Mouse (Mus musculus): ENCODE data around the gene Hsd11b1. TPM values are rescaled to one million over a fixed set of nuclear protein-coding genes. Genes with fewer than 3 reads are reported as not detected.
A peak's percentile ranks its signal among the peaks of the same experiment; 100 is the strongest.

Gene Hsd11b1
- polyA plus RNA-seq, 1 experiment from 2014 or later = 64.3 TPM

DNA sequence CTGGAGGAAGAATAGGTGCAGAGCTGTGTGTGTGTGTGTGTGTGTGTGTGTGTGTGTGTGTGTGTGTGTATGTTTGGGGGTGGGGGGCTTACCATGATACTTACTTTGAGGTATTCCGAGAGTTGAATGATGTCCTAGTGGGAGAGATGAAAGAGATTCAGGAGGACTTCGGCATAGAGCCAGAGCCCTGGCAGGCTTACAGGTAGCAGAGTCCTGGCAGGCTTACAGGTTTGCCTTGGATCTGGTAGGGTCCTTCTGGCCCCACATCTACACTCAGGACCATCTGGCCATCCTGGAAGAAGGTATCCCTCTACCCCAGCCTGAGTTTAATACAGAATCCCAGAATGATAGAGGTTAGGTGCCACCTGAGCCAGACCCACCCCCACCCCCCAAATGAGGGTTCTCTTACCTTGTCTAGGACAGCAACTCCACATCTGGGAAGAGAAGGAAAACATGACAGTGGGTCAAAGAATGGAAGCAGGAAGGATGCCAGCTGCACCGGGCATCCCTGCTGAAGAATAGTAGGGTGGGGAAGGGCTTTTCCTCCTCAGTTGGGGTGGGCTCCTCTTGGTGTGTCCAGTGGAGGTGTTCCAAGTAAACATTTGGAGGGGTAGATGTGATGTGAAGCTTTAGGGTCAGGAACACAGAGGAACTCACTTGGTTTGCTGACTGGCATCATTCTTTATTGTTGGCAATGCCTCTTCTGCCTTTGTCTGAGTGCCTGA is 69.3 kb downstream of the Hsd11b1 start:
- H3K9ac ChIP-seq (ENCODE audit: low read length) = no peak overlapping the region
- H3K27me3 ChIP-seq (ENCODE audit: control insufficient read depth, insufficient read depth, low read depth, low read length) = no peaks in the 10 kb centered on the region
- WGBS = 71% methylated on average over 3 of the region's 3 CpGs
- H3K27ac ChIP-seq (ENCODE audit: low read length) = no peak overlapping the region
- H3K4me3 ChIP-seq (ENCODE audit: low read length) = no peak overlapping the region
- ATAC-seq (ENCODE audit: low read depth) = no peak
- H3K9me3 ChIP-seq (ENCODE audit: control insufficient read depth, low read length) = no peaks in the 10 kb centered on the region
- H3K4me2 ChIP-seq (ENCODE audit: low read depth, low read length) = no peak overlapping the region
- H3K4me1 ChIP-seq (replicated peaks; ENCODE audit: control insufficient read depth, insufficient read depth, low read length) = peaks cover 8% of the 10 kb centered on the region
- no peaks in the 10 kb centered on the region for H3K36me3 ChIP-seq (ENCODE audit: control insufficient read depth, insufficient read depth, low read length)

DNA sequence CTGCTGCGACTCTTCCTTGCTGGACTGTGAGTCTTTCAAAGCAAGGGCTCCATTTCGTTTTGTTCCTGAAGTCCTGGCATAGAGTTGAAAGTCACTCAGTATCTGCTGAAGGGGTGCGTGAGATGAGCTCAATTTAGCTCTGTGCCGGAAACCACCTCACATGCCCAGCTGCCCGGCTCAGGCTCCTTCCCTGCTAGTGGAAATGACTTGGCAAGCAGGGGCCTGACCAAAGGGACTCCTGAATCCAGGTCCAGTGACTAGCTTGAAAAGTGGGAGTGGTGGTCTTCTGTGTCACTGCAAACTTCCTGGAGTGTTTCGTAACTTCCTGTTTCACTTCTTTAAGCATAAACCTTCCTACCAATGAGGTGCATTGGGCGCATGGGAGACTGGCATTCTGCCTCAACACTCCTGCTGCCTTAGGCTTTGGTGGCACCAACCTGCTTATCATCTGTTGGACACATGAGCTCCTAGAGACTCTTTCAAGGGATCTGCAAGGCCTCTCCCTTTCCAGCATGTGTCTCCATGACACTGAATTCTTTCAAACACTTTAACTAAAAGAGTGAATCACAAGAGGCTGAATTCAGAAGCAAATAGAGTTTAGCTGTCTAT is 72.1 kb downstream of the Hsd11b1 start:
- peak overlapping the region; percentile 18; the same call in 1 of the 2 replicates for H3K27ac ChIP-seq (ENCODE audit: low read length)
- no peak overlapping the region for H3K9ac ChIP-seq (ENCODE audit: low read length)
- ATAC-seq (ENCODE audit: low read depth) = no peak
- H3K4me2 ChIP-seq (ENCODE audit: low read depth, low read length) = no peak overlapping the region
- H3K9me3 ChIP-seq (ENCODE audit: control insufficient read depth, low read length) = no peaks in the 10 kb centered on the region
- no peaks in the 10 kb centered on the region for H3K27me3 ChIP-seq (ENCODE audit: control insufficient read depth, insufficient read depth, low read depth, low read length)
- H3K36me3 ChIP-seq (ENCODE audit: control insufficient read depth, insufficient read depth, low read length) = no peaks in the 10 kb centered on the region
- H3K4me1 ChIP-seq (replicated peaks; ENCODE audit: control insufficient read depth, insufficient read depth, low read length) = peaks cover 21% of the 10 kb centered on the region
- no peak overlapping the region for H3K4me3 ChIP-seq (ENCODE audit: low read length)
- WGBS = 70% methylated on average over 7 of the region's 7 CpGs

DNA sequence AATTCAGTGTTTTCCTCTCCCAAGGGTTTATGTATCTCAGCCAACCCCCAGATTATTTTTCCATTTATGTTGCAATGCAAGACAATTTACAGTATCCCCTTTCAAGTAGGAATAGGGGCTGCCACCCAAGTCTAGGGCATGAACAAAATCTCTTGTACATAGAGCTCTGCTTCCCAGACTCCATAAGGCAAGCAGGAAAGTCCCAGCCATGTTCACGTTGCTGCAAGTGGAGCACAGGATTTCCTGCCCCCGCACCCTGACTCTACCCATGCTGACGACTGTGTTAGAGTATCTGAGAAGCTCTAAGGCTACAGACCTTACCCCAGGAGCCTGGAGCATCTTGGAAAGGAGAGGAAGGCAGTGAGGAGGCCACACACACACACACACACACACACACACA is 74.1 kb downstream of the Hsd11b1 start:
- 25% methylated on average over 3 of the region's 3 CpGs for WGBS
- peak; percentile 41 for ATAC-seq (ENCODE audit: low read depth)
- Histone ChIP-seq H3K27ac (ENCODE audit: low read length) (peak overlapping the region; percentile 92), H3K9me3 (ENCODE audit: control insufficient read depth, low read length) (no peaks in the 10 kb centered on the region), H3K9ac (ENCODE audit: low read length) (peak overlapping the region; percentile 40), H3K27me3 (ENCODE audit: control insufficient read depth, insufficient read depth, low read depth, low read length) (no peaks in the 10 kb centered on the region), H3K4me2 (ENCODE audit: low read depth, low read length) (no peak overlapping the region), H3K4me3 (ENCODE audit: low read length) (no peak overlapping the region), H3K36me3 (ENCODE audit: control insufficient read depth, insufficient read depth, low read length) (no peaks in the 10 kb centered on the region), H3K4me1 (replicated peaks; ENCODE audit: control insufficient read depth, insufficient read depth, low read length) (peaks cover 21% of the 10 kb centered on the region)

DNA sequence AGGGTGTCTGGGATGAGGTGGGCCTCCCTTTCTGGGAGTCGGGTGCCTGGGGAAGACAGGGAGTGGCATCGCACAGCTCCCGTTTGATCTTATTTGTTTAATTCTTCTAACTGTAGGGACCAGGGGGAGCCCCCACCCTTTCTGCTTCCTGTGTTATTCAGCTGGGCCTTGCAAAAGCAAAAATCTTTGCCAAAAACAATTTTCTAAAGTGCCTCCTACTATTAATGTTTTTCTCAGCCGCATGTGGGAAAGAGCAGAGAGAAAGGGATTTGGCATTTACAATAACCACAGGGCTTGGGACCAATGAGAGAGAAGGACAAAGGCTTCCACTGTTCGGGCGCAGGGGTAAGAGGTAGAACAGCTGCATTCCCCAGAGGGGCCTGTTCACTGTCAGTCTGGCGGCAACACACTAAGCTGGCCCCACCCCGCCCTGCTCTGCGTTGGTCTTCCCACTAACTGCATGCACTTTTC is 74.7 kb downstream of the Hsd11b1 start:
- peak overlapping the region; percentile 92 for H3K27ac ChIP-seq (ENCODE audit: low read length)
- H3K27me3 ChIP-seq (ENCODE audit: control insufficient read depth, insufficient read depth, low read depth, low read length) = no peaks in the 10 kb centered on the region
- peaks cover 21% of the 10 kb centered on the region for H3K4me1 ChIP-seq (replicated peaks; ENCODE audit: control insufficient read depth, insufficient read depth, low read length)
- 7% methylated on average over 9 of the region's 9 CpGs for WGBS
- no peaks in the 10 kb centered on the region for H3K9me3 ChIP-seq (ENCODE audit: control insufficient read depth, low read length)
- H3K36me3 ChIP-seq (ENCODE audit: control insufficient read depth, insufficient read depth, low read length) = no peaks in the 10 kb centered on the region
- no peak overlapping the region for H3K4me3 ChIP-seq (ENCODE audit: low read length)
- peak; percentile 93 for ATAC-seq (ENCODE audit: low read depth)
- H3K4me2 ChIP-seq (ENCODE audit: low read depth, low read length) = peak overlapping the region; percentile 24; the same call in 1 of the 2 replicates
- peak overlapping the region; percentile 40 for H3K9ac ChIP-seq (ENCODE audit: low read length)

DNA sequence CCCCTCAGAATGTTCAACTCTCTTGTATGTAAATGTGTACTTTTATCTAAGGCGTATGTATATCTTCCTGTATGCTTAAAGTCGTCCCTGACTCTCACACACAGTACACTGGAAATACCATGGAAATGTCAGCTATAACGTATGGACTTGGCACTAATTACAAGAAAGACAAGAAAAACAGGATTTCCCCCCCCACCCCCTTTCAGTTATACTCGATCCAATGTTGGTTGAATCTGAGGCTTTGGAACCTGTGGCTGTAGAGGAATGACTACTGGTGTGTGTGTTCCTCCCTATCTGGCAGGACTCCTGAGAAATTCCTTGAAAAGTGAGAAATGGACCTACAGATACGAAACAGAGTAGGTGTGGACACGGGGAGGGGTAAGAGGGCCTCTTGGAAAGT is 75.6 kb downstream of the Hsd11b1 start:
- Histone ChIP-seq H3K27me3 (ENCODE audit: control insufficient read depth, insufficient read depth, low read depth, low read length) (no peaks in the 10 kb centered on the region), H3K4me2 (ENCODE audit: low read depth, low read length) (no peak overlapping the region), H3K4me3 (ENCODE audit: low read length) (no peak overlapping the region), H3K9me3 (ENCODE audit: control insufficient read depth, low read length) (no peaks in the 10 kb centered on the region), H3K36me3 (ENCODE audit: control insufficient read depth, insufficient read depth, low read length) (no peaks in the 10 kb centered on the region), H3K9ac (ENCODE audit: low read length) (no peak overlapping the region), H3K27ac (ENCODE audit: low read length) (peak overlapping the region; percentile 92; the same call in 1 of the 2 replicates), H3K4me1 (replicated peaks; ENCODE audit: control insufficient read depth, insufficient read depth, low read length) (peaks cover 21% of the 10 kb centered on the region)
- ATAC-seq (ENCODE audit: low read depth) = peak; percentile 24
- 40% methylated on average over 6 of the region's 6 CpGs for WGBS

DNA sequence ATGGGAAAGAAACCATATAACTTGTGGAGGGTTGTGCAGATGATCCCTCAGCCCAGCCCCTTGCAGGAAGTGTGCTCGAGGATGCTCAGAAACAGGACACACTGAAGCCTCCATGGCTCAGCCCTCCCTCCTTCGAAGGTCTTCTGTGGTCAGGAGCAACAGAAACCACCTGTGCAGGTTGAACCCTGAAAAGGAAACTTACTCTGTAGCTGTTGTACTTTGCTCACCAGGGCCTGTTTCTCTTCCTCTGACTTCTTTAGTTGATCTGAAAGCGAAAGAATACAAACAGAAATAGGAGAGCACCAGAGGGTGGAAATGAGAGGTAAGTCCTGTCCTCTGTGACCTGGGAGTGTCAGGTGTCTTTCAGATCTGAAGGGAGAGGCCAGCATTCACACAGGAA is 82.8 kb downstream of the Hsd11b1 start:
- Histone ChIP-seq H3K4me3 (ENCODE audit: low read length) (no peak overlapping the region), H3K9me3 (ENCODE audit: control insufficient read depth, low read length) (no peaks in the 10 kb centered on the region), H3K36me3 (ENCODE audit: control insufficient read depth, insufficient read depth, low read length) (no peaks in the 10 kb centered on the region), H3K9ac (ENCODE audit: low read length) (no peak overlapping the region), H3K4me1 (replicated peaks; ENCODE audit: control insufficient read depth, insufficient read depth, low read length) (no peaks in the 10 kb centered on the region), H3K27ac (ENCODE audit: low read length) (no peak overlapping the region), H3K27me3 (ENCODE audit: control insufficient read depth, insufficient read depth, low read depth, low read length) (no peaks in the 10 kb centered on the region), H3K4me2 (ENCODE audit: low read depth, low read length) (no peak overlapping the region)
- WGBS = 83% methylated on average over 3 of the region's 3 CpGs
- no peak for ATAC-seq (ENCODE audit: low read depth)

DNA sequence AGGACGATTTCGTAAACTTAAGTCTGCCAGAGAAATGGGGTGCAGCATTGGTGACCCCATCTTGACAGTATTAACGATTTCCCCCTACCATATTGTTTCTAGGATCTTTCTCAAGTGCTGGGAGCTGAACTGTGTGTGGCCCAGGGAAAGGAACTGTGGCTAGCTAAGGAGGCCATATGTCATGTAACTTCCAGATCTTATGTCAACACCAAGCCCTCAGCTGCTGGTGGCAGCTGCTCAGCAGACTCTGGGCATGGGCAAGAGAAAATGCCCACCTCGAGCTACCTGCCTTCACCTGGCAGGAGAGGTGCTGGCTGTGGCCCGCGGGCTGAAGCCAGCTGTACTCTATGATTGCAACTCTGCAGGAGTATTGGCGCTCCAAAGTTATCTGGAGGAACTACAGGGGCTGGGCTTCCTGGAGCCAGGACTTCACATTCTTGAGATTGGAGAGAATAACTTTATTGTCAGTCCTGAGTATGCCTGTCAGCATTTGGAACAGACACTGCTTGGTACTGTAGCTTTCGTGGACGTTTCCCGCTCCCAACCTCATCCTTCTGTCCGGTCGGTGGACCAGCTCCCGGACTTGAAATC is 89.6 kb downstream of the Hsd11b1 start:
- Histone ChIP-seq H3K4me1 (replicated peaks; ENCODE audit: control insufficient read depth, insufficient read depth, low read length) (peaks cover 26% of the 10 kb centered on the region), H3K27ac (ENCODE audit: low read length) (peak overlapping the region; percentile 91), H3K27me3 (ENCODE audit: control insufficient read depth, insufficient read depth, low read depth, low read length) (no peaks in the 10 kb centered on the region), H3K9ac (ENCODE audit: low read length) (peak overlapping the region; percentile 89), H3K9me3 (ENCODE audit: control insufficient read depth, low read length) (no peaks in the 10 kb centered on the region), H3K36me3 (ENCODE audit: control insufficient read depth, insufficient read depth, low read length) (no peaks in the 10 kb centered on the region), H3K4me2 (ENCODE audit: low read depth, low read length) (peak overlapping the region; percentile 89), H3K4me3 (ENCODE audit: low read length) (peak overlapping the region; percentile 92)
- no peak for ATAC-seq (ENCODE audit: low read depth)
- 64% methylated on average over 13 of the region's 13 CpGs for WGBS

DNA sequence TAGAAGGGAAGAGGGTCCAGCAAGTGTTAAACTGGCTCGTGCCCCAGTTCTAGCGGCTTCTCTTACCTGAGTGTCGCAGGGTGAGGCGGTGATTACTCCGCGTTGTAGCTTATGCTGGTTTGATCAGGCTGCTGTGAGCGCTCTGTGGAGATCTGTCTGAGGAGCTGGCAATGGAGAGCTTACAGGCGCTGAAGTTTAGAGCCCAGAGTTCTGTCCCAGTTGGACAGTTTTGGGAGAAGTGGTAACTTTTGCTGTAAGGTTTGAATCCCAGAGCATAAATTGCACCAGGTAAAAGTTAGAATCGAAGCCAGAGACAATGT is 90.1 kb downstream of the Hsd11b1 start:
- Histone ChIP-seq H3K9me3 (ENCODE audit: control insufficient read depth, low read length) (no peaks in the 10 kb centered on the region), H3K36me3 (ENCODE audit: control insufficient read depth, insufficient read depth, low read length) (no peaks in the 10 kb centered on the region), H3K9ac (ENCODE audit: low read length) (peak overlapping the region; percentile 89), H3K4me2 (ENCODE audit: low read depth, low read length) (peak overlapping the region; percentile 89), H3K27ac (ENCODE audit: low read length) (peak overlapping the region; percentile 91), H3K4me3 (ENCODE audit: low read length) (peak overlapping the region; percentile 92), H3K27me3 (ENCODE audit: control insufficient read depth, insufficient read depth, low read depth, low read length) (no peaks in the 10 kb centered on the region), H3K4me1 (replicated peaks; ENCODE audit: control insufficient read depth, insufficient read depth, low read length) (peaks cover 26% of the 10 kb centered on the region)
- ATAC-seq (ENCODE audit: low read depth) = no peak
- WGBS = 15% methylated on average over 9 of the region's 9 CpGs

DNA sequence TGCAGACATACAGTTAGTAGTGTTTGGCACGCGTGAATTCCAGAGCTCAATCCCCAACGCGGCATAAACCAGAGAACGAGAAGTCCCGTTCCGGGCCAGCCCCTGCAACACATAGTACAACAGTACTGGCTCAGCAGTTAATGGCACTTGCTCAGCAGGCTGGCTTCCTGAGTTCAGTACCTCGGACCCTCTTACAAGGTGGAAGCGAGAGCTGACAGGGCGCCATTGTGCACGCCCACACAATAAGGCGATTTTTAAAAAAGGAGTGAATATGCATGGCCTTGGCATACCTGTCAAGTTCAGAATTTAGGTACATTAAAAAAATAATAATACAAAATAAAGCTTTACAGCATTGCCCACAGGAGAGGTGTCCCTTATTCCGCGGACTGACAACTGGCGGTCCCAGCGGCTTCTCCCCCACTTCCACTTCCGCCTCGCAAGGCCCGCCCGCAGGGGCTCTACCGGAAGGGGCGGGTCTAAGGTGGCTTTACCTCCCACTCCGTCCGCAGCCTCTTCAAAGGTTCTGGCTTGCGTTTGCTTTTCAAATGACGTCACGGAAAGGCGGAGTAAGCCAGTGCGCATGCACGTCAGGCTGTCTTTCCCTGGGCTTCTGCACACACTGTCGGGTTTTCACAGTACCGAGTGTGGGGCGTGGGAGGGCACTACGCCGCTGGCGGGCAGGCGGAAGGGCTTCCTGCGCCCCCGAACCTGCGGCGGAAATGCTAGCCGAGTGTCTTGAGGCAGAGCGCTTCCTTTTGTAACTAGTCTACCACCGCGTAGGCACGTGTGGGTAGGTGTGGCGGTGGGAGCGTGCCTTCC is 90.7 kb downstream of the Hsd11b1 start:
- Histone ChIP-seq H3K4me3 (ENCODE audit: low read length) (peak overlapping the region; percentile 92), H3K36me3 (ENCODE audit: control insufficient read depth, insufficient read depth, low read length) (no peaks in the 10 kb centered on the region), H3K27me3 (ENCODE audit: control insufficient read depth, insufficient read depth, low read depth, low read length) (no peaks in the 10 kb centered on the region), H3K4me2 (ENCODE audit: low read depth, low read length) (peak overlapping the region; percentile 89), H3K4me1 (replicated peaks; ENCODE audit: control insufficient read depth, insufficient read depth, low read length) (peaks cover 26% of the 10 kb centered on the region), H3K27ac (ENCODE audit: low read length) (peak overlapping the region; percentile 91), H3K9me3 (ENCODE audit: control insufficient read depth, low read length) (no peaks in the 10 kb centered on the region), H3K9ac (ENCODE audit: low read length) (peak overlapping the region; percentile 89)
- peak; percentile 99 for ATAC-seq (ENCODE audit: low read depth)
- WGBS = under 1% methylated on average over 48 of the region's 48 CpGs
